Mouse (Mus musculus): ENCODE measurements around the gene Serpinb1a. TPM values are rescaled to one million over a fixed set of nuclear protein-coding genes. Genes with fewer than 3 reads are reported as not detected.

Gene Serpinb1a
- polyA plus RNA-seq (2012; rRNA removed), result 55.8 and 61.5 TPM in 2 replicates

GRCm38 (mm10) chr13:32850668-32851404 is at the start of gene Serpinb1a:
Gene Serpinb1a, minus strand, starts transcription at chr13:32851185.

GRCm38 (mm10) chr13:32898111-32898510 is 47.1 kb upstream of the Serpinb1a start, which contains the start of gene Serpinb1c:
Gene Serpinb1c, minus strand, starts transcription at chr13:32898211.

DNA sequence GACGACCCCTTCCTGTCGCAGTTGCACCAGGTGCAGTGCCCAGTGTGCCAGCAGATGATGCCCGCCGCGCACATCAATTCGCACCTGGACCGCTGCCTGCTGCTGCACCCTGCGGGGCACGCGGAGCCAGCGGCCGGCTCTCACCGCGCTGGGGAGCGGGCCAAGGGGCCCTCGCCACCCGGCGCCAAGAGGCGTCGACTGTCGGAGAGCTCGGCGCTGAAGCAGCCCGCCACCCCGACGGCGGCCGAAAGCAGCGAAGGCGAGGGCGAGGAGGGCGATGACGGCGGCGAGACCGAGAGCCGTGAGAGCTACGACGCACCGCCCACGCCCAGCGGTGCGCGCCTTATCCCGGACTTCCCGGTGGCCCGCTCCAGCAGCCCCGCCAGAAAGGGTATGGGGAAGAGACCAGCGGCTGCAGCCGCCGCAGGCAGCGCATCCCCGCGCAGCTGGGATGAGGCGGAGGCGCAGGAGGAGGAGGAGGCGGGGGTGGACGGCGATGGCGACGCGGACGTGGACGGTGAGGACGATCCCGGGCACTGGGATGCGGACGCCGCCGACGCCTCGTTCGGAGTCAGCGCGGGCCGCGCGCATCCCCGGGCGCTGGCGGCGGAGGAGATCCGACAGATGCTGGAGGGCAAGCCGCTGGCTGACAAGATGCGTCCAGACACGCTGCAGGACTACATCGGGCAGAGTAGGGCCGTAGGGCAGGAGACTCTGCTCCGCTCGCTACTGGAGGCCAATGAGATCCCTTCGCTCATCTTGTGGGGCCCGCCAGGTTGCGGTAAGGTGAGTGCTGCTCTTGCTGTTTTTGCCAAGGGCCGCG is 48.5 kb downstream of the Serpinb1a start, which contains the start of gene D930007J09Rik:
Gene D930007J09Rik (minus strand): TSS at position 591 of the 823 bp plus-strand sequence.

DNA sequence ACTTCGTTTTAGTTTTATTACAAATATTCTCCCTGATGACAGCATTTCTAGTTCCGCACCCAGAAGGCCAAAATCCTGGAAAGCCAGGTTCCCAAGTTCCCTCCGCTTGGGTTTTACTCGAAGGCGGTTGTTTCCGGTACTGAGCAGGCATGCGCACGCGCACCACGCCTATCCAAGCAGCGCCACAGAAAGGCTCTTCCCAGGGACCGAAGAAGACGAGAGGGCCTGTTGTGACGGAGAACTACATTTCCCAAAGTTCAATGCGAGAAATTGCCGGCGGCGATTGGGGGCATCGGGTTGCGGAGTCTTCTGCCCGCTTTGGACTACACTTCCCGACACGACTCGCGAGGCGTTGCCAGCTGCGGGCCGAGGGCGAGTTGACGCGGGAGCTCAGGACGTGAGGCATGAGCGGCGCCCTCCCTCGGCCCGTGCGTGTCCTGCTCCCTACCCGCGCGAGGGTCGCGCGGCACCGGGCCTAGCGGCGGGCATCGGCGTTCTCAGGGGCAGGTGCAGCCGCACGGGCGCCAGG is 49.2 kb downstream of the Serpinb1a start, which contains the start of gene Wrnip1:
Gene Wrnip1 (plus strand): TSS at position 346 of the 529 bp plus-strand sequence.

Other genes with a start within 250 kb of the Serpinb1a start
- gene Mylk4, start 67.2 kb downstream of the Serpinb1a start, polyA plus RNA-seq (2012; rRNA removed), result not detected in 2 replicates
- 40.7 and 45.9 TPM in 2 replicates for gene Wrnip1, start 49.1 kb downstream of the Serpinb1a start, polyA plus RNA-seq (2012; rRNA removed)
- 0.83 TPM in 1 of 2 replicates, not detected in the other for gene D930007J09Rik, start 48.3 kb downstream of the Serpinb1a start, polyA plus RNA-seq (2012; rRNA removed)
- gene Serpinb1c, start 47.0 kb upstream of the Serpinb1a start, polyA plus RNA-seq (2012; rRNA removed), result 0.08 TPM in 1 of 2 replicates, not detected in the other
- gene Serpinb6b, start 114.0 kb upstream of the Serpinb1a start, polyA plus RNA-seq (2012; rRNA removed), result 0.78 and 0.90 TPM in 2 replicates
- 0.93 and 1.2 TPM in 2 replicates for gene Serpinb9, start 152.1 kb upstream of the Serpinb1a start, polyA plus RNA-seq (2012; rRNA removed)
- not detected in 2 replicates for gene Serpinb9b, start 176.2 kb upstream of the Serpinb1a start, polyA plus RNA-seq (2012; rRNA removed)
- not detected in 2 replicates for gene Serpinb1b, start 227.4 kb upstream of the Serpinb1a start, polyA plus RNA-seq (2012; rRNA removed)